Mouse (Mus musculus) telencephalon, adult 2 months (tissue): ENCODE data around the gene Glra1.
A peak's percentile ranks its signal among the peaks of the same experiment; 100 is the strongest.
"Not testable (repeated sequence)": the region's sequence is repeated elsewhere in the genome, so short reads cannot be mapped to it uniquely, and the experiment has no call there.

ENCODE experiments used
- DNase-seq: peaks from one replicate; pipeline ENCODE4 v3.0.0-alpha.2; 2011; ENCODE audit warnings: low read depth, low spot score

Gene Glra1

GRCm38 (mm10) chr11:55607808-55608523 lies at the start of gene Glra1:
Gene Glra1, minus strand, starts transcription at chr11:55608198.
- no peak for DNase-seq

GRCm38 (mm10) chr11:55636961-55637360 lies 29.0 kb upstream of the Glra1 start:
- no peak for DNase-seq

GRCm38 (mm10) chr11:55633901-55634300 lies 25.9 kb upstream of the Glra1 start:
- DNase-seq = no peak

- DNase-seq = not testable (repeated sequence)
Observed at GRCm38 (mm10) chr11:55614631-55615030, 6.6 kb upstream of the Glra1 start.

GRCm38 (mm10) chr11:55608524-55608920 lies 524 bp upstream of the Glra1 start:
- no peak for DNase-seq

DNA sequence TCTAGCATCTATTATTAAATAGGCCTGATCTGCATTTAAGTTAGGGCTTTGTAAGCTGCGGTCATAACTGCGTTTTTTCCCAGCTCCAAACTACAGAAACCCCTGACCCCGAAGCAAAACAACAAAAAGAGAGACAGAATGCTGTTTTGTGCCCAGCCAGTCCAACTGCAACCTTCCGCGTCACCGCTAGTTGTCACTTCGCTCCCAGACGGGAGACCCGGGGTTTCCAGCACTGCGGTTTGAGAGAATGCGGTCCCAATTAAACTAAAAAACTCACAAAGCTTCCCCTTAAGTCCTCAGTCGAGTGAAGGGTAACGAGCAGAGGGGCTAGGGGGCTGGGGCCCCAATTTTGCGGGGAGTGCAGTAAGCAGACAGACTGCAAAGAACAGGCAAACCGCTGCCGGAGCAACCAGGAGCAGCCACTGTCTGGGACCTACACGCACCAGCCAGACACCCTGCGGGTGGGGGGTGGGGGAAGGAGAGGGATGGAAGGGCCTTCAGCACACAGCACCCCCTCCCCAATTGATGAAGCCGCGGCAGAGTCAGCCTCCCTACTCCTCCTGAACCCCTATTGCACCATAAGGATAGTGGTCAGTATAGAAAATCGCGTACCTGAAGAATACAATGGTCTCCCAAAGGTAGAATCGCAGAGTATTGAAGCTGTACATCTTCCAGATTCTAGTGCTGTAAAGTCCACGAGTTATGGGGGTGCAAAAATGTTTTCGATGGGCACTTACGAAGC lies 761 bp downstream of the Glra1 start:
- DNase-seq = no peak

DNA sequence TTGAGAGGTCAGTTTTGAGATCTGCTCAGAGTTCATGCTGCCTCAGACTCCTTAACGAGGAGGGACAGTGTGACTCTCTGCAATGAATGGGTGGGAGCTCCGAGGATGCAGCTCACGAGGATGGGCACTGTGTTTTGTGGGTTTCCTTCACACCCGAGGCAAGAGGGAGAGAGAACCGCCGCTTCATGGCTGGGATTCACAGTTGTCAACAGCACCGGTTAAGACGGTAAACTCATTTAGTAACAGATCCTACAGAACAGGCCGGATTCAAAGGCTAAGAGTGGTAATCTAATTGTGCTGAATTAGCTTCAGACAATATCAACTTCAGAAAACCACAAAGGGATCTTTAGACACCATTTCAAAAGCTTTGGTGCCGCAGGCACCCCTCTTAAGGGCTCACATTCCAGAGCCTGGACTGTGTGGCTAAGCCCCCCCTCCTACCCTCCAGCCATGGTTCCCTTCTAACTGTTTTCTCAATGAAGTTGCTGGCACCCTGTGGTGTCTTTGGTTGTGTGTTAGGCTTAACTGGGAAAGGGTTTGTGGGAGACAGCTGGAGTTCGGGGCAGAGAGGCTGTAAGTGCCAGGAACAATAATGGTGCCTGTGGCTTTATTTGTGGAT lies 6.4 kb downstream of the Glra1 start:
- no peak for DNase-seq

GRCm38 (mm10) chr11:55595726-55596125 lies 12.3 kb downstream of the Glra1 start:
- no peak for DNase-seq

GRCm38 (mm10) chr11:55594411-55594810 lies 13.6 kb downstream of the Glra1 start:
- no peak for DNase-seq

DNA sequence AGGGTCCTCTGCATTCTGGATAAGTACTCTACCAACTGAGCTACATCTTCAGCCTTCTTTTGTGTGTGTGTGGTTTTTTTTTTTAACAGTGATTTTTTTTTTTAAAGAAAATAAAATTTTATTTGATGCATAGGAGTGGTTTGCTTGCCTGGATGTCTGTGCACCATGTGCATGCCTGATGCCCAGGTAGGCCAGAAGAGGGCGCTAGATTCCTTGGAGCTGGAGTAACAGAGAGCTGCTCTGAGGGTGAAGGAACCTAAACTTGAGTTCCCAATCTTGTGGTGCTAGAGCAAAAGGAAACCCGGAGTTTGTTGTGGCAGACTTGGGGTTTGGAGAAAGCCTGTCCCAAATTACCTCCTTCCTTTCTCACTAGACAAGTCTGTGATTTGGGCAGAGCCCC lies 16.8 kb downstream of the Glra1 start:
- DNase-seq = no peak

GRCm38 (mm10) chr11:55589376-55590167 lies 18.4 kb downstream of the Glra1 start:
- DNase-seq = no peak

GRCm38 (mm10) chr11:55574397-55574796 lies 33.6 kb downstream of the Glra1 start:
- no peak for DNase-seq

GRCm38 (mm10) chr11:55571144-55571543 lies 36.9 kb downstream of the Glra1 start:
- DNase-seq = no peak

- DNase-seq = no peak
Observed at GRCm38 (mm10) chr11:55566309-55567099, 41.5 kb downstream of the Glra1 start.

DNA sequence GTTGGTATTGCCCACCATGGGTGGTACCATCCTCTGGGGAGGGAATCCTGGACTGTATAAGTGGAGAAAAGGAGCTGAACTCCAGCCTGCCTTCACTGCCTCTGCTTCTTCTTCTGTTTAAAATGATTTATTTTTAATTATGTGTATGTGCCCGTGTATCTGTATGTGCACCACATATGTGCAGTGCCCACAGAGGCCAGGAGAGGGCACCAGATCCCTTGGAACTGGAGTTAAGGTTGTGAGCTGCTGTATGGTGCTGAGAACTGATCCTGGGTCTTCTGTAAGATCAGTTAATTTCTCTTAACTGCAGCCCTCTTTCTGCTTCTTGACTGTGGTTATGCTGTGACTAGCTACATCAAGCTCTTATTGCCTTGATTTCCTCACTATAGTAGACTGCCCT lies 62.3 kb downstream of the Glra1 start:
- no peak for DNase-seq

DNA sequence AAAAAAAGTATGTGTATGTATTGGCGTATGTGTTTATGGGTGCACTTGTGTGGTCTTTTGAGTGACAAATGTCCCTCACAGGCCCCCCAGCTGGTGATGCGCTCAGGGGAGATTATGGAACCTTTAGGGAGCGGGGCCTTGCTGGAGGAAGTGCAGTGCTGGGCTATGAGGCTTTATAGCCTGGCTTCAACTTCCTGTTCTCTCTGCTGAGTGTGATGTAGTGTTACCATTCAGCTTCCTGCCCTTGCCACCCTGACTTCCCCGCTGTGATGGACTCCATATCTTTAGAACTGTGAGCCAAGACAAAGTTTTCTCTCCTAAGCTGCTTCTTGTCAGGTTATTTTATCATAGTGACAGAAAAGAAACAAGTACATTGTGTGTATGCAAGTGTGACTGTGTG lies 65.3 kb downstream of the Glra1 start:
- no peak for DNase-seq

DNA sequence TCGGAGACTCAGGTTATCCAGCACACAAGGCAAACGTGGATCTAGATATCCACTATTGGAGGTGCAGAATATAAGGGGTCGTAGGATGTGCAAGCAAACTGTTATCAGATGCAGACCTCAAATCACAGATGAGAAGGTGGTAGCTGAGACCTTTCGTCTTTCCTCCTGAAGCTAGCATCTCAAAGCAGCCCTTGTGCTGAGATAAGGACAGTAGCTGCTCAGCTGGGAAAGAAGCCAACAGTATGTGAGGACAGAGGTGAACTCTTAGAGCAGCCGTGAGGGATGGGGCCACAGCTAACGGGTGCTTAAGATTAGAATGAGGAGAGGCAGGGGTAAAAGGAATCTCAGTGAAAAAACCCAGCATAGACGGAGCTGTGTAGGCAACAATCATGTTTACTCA lies 65.9 kb downstream of the Glra1 start:
- DNase-seq = no peak

DNA sequence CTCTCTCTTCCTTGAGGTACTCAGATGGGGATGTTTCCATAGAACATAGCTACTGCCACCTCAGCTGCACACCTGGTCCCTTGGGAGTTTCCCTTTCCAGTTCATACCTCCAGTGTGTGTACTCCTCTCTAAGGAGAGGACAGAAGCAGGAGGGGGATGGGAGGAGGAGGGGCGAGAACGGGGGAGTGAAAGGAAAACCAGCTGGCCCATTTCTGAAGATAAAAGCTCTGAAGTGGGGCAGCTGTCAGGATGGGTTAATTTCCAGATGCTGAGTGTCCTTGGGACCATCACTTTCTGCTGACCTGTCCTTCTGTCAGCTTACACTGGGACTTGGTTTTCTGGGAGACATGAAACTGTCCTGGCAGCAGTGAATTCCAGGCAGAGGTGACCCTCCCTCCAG lies 73.2 kb downstream of the Glra1 start:
- DNase-seq = no peak

- peak; percentile 46 for DNase-seq
Observed at GRCm38 (mm10) chr11:55533378-55533777, 74.6 kb downstream of the Glra1 start.

DNA sequence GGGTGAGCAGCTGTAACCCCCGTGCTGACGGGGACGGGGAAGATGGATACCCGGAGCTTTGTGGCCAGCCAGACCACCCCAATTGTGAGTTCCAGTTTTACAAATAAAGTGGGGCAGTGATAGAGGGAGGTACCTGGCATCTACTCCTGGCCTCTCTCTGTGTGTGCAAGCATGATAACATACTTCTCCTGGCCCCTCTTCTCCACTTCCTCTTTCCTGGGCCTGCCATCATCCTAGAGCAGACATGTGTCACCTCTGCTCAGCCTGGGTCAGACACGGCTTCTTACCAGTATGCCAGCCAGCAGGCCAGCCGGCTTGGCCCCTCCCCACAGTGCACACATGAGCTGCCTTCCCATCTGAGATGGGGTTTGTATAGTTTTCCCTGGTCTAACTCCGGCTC lies 77.3 kb downstream of the Glra1 start:
- no peak for DNase-seq
